Mouse (Mus musculus): ENCODE data around the gene Neurog3.

Gene Neurog3

DNA sequence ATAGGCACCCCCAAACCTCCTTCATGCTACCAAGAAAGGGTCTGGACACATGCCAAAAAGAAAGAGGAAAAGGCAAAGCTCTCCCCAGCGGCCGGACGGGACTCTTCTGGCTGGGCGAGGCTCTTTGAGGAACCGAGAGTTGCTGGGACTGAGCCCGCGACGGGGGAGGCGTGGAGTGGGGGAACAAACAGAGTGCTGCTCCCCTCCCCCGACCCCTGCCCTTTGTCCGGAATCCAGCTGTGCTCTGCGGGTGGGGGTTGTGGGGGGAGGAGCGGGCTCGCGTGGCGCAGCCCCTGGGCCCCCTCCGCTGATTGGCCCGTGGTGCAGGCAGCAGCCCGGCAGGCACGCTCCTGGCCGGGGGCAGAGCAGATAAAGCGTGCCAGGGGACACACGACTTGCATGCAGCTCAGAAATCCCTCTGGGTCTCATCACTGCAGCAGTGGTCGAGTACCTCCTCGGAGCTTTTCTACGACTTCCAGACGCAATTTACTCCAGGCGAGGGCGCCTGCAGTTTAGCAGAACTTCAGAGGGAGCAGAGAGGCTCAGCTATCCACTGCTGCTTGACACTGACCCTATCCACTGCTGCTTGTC, at the start of gene Neurog3:
Gene Neurog3, plus strand, starts transcription at position 400 of the 591 bp plus-strand sequence.
- DNase-seq (ENCODE audit: low spot score): no peak

GRCm38 (mm10) chr10:62086044-62086443, 46.8 kb upstream of the Neurog3 start:
- no peak for DNase-seq (ENCODE audit: low spot score)

- DNase-seq (ENCODE audit: low spot score): no peak
Observed at GRCm38 (mm10) chr10:62086826-62087225, 46.1 kb upstream of the Neurog3 start.

DNA sequence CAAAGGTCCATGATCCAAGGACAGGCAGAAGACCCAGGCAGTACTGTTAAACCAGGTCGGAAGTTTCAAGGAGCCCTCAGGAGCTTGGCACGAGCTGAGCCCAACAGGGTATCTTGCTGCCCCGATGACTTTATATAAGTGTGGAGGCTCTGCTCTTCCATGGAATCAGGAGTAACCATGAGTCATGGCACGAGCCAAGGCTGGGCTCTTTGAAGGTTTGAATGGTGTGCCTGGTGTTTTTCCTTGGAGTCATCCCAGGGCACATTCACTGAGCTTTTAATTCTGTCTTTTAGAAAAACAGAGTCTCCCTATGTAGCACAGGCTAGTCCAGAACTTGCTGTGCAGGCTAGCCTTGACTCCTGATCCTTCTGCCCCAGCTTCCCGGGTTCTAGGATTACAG, 44.5 kb upstream of the Neurog3 start:
- DNase-seq (ENCODE audit: low spot score): no peak

- DNase-seq (ENCODE audit: low spot score): no peak
Observed at GRCm38 (mm10) chr10:62089071-62089470, 43.8 kb upstream of the Neurog3 start.

GRCm38 (mm10) chr10:62089486-62089885, 43.4 kb upstream of the Neurog3 start:
- DNase-seq (ENCODE audit: low spot score): no peak

DNA sequence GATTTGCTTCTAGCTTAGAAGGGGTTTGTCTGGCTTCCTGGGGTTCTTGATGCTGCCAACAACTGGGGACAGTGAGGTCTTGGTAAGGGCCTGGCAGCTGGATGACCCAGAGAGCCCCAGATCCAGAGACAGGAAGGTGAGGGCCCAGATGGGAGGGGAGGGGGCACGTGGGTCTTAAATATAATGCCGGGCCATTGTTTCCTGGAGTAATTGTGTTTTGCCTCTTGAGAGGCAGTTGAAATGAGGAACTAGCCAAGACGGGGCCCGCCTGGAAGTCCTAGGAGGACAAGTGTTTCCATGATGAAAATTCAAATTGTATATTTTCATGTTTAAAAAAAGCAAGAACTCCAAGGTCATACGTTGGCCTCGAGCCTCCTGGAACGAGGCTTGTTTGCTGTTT, 39.0 kb upstream of the Neurog3 start:
- no peak for DNase-seq (ENCODE audit: low spot score)

GRCm38 (mm10) chr10:62094401-62094800, 38.5 kb upstream of the Neurog3 start:
- DNase-seq (ENCODE audit: low spot score): no peak

DNA sequence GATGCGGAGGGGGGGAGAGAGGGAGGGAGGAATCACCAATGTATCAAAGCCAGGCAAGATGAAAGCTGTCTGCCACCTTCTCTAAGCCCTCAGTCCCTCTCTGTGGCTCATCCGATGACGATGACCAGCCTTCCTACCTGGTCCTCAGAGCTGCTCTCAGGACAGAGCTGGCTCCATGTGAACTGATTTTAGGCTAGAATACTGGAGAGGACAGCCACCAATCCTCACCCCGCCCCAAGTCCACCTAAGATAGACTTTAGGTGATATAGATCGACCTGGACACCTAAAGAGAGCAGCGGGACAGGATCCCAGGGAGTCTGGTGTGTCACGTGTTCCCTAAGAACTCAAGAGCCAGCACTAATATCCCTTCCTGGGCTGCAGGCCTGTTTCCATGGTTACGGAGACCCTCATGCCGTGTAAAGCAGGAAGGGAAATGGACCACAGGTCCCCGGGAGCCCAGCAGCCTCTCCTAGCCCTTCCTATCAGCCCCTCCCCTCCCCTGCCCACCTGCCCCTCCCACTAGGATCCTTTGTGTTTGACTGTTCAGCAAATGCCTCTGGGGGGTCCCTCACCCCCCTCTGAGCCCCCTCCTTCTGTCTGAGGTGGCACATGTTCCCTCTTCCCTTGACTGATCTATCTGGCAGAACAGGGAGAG, 33.0 kb upstream of the Neurog3 start:
- no peak for DNase-seq (ENCODE audit: low spot score)

- peak; percentile 14 for DNase-seq (ENCODE audit: low spot score)
Observed at GRCm38 (mm10) chr10:62101504-62102439, 31.1 kb upstream of the Neurog3 start.

DNA sequence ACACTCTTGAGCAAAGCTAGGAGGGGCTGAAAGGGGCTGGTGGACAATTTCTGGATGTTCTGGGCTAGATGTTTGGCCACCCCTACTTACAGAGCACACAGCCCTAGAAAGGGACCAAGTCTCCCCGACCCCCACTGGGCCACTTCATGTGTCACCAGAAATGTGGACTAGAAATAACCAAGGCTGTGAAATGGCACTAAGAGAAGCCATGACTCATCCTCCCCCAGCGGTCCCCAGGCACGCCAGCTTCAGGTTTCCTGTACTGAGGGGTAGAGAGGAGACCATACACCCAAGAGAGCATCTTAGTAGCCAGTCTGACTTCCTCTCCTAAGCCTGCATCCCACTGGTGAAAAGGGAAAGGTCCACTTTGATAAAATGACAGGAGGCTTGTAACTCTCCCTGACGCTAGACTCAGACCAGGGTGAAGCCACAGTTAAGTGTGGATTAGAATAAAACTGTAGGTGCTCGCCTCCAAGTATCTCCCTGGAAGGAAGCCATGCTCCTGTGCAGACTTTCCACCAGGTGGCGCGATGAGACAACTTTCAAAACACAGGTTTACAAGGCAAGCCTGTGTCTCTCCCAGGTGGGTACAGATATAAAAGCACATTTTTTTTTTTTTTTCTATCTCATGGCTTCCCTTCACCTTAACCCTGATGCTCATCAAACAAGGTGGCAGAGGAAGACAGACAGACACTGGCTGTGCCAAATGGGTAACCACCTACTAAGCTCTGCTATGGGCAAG, 27.9 kb upstream of the Neurog3 start:
- DNase-seq (ENCODE audit: low spot score): peak; percentile 17

- DNase-seq (ENCODE audit: low spot score): no peak
Observed at GRCm38 (mm10) chr10:62107048-62107447, 25.8 kb upstream of the Neurog3 start.

DNA sequence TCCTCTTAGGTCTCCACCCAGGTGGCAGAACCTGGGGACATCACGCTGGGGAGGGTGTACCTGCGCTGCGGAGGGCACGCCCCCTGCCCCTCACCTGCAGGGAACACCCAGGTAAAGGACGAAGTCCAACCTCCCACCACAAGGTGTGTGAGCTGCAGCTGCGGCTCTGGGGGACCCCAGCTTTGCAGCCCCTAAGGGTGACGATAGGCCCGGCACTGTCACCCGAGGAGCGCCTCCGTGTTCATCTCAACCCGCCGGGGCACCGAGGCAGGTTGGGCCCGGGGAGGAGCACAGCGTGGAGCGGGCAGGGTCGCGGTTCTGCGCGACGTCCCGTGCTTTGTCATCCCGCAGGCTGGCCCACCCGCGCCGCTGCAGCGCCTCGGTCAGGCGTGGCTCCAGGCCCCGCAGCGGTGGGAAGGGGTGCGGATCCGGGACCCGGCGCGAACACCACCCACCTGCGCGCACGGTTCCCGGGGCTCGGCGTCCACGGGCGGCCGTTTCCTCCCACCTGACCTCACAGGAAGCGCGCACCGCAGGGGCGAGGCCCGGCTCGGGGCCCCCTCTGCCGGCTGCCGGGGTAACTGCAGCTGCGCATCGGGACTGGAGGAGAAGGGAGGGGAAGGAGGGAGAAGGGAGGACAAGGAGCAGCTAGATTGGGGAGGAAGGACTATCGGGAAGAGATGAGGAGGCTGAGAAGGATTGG, 22.2 kb upstream of the Neurog3 start:
- DNase-seq (ENCODE audit: low spot score): peak; percentile 56

DNA sequence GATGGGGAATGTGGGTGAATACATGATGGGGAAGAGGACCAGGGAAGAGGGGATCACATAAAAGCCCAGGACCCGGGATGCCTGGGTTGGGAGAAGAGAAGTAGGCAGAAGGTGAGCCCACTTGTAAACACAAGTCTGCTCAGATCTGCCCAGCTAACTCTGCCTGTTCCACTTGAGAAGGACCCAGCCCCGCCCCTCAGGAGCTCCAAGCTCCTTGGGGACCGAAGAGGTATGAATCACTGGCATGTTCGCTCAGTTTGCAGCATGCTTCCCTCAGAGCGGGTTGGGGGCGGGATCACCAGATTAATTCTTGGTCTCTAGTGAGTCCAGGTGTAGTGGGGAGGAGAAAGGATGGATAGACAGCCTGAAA, 21.7 kb upstream of the Neurog3 start:
- DNase-seq (ENCODE audit: low spot score): no peak

DNA sequence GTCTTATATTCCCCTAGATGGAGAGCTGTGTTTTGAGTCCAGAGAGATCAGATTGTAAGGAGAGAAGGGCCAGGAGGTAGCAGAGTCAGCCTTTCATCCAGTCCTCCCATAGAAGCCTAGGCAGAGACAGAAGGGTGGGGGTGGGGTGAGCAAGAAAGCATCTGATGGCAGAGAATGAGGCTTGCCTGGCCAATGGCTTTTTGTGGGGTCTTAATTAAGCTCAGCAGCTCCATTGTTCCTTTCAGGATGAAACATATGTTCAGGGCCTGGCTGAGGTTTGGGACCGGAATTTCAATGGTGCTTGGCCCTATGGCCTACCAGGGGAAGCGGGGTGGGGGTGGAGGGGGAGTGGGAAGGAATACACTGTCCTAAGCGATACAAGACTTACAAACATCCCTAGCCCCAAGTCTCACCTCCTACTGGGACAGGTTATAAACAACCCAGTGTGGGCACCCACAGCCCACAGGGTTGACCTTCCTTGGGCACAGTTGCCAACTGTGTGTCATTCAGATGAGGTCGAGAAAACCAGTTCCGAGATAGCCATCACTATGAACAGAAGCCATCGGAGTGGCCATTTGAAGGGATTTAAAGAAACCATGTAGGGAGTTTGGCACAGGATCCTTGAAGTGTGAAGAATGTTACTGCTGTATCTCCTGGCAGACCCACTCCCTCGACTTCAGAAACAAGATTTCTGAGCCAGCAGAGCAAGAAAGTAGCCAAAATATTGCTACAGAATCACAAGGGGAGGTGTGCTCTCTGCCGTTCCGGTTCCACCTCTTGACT, 18.8 kb upstream of the Neurog3 start:
- no peak for DNase-seq (ENCODE audit: low spot score)

DNA sequence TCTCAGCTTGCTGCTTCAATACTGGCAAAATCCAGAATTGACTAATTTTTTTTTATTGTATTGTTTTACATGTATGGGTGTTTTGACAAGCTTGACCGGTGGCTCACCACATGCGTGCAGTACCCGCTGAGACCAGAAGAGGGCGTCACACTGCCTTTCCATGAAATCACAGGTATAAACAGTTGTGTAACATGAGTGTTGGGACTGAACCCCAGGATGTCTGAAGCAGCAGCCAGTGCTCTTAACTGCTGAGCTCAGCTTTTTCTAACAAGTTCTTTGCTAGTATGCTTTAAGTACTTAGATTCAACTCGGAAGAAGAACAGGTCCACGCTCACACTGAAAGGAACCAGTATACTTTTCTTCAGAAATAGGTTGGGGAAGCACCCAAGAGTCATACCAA, 5.8 kb upstream of the Neurog3 start:
- no peak for DNase-seq (ENCODE audit: low spot score)

DNA sequence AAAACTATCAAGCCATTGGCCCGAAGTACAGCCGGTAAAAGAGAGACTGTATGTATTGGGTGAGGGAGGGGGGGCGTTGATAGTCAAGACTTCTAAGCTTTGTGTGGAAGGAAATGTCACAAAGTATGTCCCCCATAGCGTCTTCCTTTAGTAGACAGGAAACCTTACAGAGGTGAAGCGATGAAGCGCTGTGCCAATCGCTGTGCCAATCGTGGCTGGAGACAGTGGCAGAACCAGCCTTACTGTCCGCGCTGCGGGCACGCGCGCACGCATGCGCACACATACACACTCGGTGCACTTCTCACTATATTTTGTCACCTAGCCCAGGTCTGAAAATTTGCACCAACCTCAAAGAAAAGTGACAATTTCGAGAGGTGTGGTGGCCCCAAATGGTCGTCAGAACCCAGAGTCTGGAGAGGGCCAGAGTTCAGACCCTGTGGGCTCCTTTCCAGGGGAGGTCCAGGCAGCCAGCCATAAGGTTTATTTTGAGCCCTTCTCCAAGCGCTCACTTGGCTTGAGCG, 5.1 kb upstream of the Neurog3 start:
- no peak for DNase-seq (ENCODE audit: low spot score)

DNA sequence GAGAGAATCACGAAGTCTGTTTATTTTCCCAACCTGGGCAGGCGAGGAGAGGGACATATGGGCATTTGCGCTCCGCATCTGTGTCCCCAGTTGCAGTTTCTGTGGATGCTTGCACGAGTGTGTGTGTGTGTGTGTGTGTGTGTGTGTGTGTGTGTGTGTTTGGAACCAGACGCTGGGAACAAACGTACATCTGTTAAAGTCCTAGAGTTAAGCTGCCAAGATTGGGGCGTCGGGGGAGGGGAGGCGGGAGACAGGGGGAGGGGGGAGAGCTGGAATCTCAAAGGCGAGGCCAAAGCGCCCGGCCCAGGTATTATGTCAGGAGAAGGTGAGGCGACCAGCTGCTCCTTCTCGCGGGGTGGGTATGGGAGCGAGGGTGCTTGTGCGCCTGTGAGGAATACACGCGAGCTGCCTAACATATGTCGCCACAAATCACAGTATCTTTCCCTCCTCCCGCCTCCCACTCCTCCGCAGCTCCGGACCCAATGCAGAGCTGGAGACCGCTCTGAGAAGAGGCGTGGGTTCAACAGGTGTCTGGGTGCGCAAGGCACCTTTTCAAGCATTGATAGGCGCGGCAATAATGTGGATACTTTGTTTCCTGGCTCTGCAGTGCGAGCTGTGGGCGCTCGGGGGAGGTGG, 4.5 kb upstream of the Neurog3 start:
- no peak for DNase-seq (ENCODE audit: low spot score)

GRCm38 (mm10) chr10:62135696-62136470, 3.0 kb downstream of the Neurog3 start:
- no peak for DNase-seq (ENCODE audit: low spot score)
